Mouse (Mus musculus) heart, embryonic 15.5 days (tissue): ENCODE results near the gene Slc44a5. TPM values are rescaled to one million over a fixed set of nuclear protein-coding genes. Genes with fewer than 3 reads are reported as not detected.

ENCODE experiments used
- ATAC-seq: fragments of 200-750 bp; cut with Nextera tagmentation; replicated peaks from 2 replicates; pipeline ENCODE4 v1.8.0; 2017; ENCODE audit warnings: low read depth, moderate TSS enrichment; ENCODE audit not compliant: insufficient number of reproducible peaks, insufficient read depth, low FRiP score
- H3K27ac ChIP-seq: fragments of 300-500 bp; sonication (generic); 2 replicates; pipeline ENCODE4 v1.5.1; 2015; ENCODE audit warnings: mild to moderate bottlenecking, inconsistent platforms
- H3K27me3 ChIP-seq: fragments of 300-500 bp; sonication (generic); 2 replicates; pipeline ENCODE4 v1.6.1; 2015; ENCODE audit warnings: inconsistent platforms
- H3K36me3 ChIP-seq: fragments of 300-500 bp; sonication (generic); 2 replicates; pipeline ENCODE4 v1.6.1; 2015; ENCODE audit warnings: mild to moderate bottlenecking, inconsistent platforms
- H3K4me1 ChIP-seq: fragments of 300-500 bp; sonication (generic); replicated peaks from 2 replicates; pipeline ENCODE4 v1.6.1; 2015; ENCODE audit warnings: inconsistent platforms
- H3K4me2 ChIP-seq: fragments of 300-500 bp; sonication (generic); 2 replicates; pipeline ENCODE4 v1.6.1; 2015; ENCODE audit warnings: inconsistent platforms, mild to moderate bottlenecking, moderate library complexity
- H3K4me3 ChIP-seq: fragments of 300-500 bp; sonication (generic); 2 replicates; pipeline ENCODE4 v1.5.1; 2015; ENCODE audit warnings: mild to moderate bottlenecking, inconsistent platforms
- H3K9ac ChIP-seq: fragments of 300-500 bp; sonication (generic); 2 replicates; pipeline ENCODE4 v1.6.1; 2015; ENCODE audit warnings: mild to moderate bottlenecking, inconsistent platforms
- H3K9me3 ChIP-seq: fragments of 300-500 bp; sonication (generic); replicated peaks from 2 replicates; pipeline ENCODE4 v1.6.1; 2016; ENCODE audit warnings: inconsistent platforms
- WGBS: fragments of 180-500 bp; shearing (Covaris S2); methylation state at CpG from one replicate; pipeline ENCODE4 v1.1.7; 2015; ENCODE audit warnings: mixed read lengths; 5-methylcytosine and 5-hydroxymethylcytosine counted together
- polyA plus RNA-seq: library from polyadenylated mRNA; unstranded; fragments of >200 nt; fragmentation: Nextera tagmentation; extraction: Ambion mirVana; gene quantifications from 2 replicates; pipeline ENCODE4 v1.2.1, GENCODE M21; 2015

The Slc44a5 gene
- polyA plus RNA-seq, 1 experiment from 2014 or later: 0.52 TPM

- H3K27me3 ChIP-seq: peaks cover 10% of the 10 kb centered on the region; the same call in 1 of the 2 replicates
- no peak for ATAC-seq
- 60% methylated on average over 2 of the region's 2 CpGs for WGBS
- H3K36me3 ChIP-seq: no peaks in the 10 kb centered on the region
- no peaks in the 10 kb centered on the region for H3K4me1 ChIP-seq
- H3K27ac ChIP-seq: no peak overlapping the region
- no peak overlapping the region for H3K4me3 ChIP-seq
- H3K4me2 ChIP-seq: no peak overlapping the region
- H3K9me3 ChIP-seq: no peaks in the 10 kb centered on the region
- no peak overlapping the region for H3K9ac ChIP-seq
Observed at GRCm38 (mm10) chr3:154290351-154290750, 317.1 kb downstream of the Slc44a5 start.

- H3K4me1 ChIP-seq: no peaks in the 10 kb centered on the region
- WGBS: 56% methylated on average over 5 of the region's 5 CpGs
- H3K9me3 ChIP-seq: no peaks in the 10 kb centered on the region
- H3K36me3 ChIP-seq: no peaks in the 10 kb centered on the region
- peaks cover 10% of the 10 kb centered on the region; the same call in 1 of the 2 replicates for H3K27me3 ChIP-seq
- no peak for ATAC-seq
- no peak overlapping the region for H3K9ac ChIP-seq
- no peak overlapping the region for H3K4me3 ChIP-seq
- no peak overlapping the region for H3K4me2 ChIP-seq
- no peak overlapping the region for H3K27ac ChIP-seq
Observed at GRCm38 (mm10) chr3:154292126-154292525, 318.9 kb downstream of the Slc44a5 start.

DNA sequence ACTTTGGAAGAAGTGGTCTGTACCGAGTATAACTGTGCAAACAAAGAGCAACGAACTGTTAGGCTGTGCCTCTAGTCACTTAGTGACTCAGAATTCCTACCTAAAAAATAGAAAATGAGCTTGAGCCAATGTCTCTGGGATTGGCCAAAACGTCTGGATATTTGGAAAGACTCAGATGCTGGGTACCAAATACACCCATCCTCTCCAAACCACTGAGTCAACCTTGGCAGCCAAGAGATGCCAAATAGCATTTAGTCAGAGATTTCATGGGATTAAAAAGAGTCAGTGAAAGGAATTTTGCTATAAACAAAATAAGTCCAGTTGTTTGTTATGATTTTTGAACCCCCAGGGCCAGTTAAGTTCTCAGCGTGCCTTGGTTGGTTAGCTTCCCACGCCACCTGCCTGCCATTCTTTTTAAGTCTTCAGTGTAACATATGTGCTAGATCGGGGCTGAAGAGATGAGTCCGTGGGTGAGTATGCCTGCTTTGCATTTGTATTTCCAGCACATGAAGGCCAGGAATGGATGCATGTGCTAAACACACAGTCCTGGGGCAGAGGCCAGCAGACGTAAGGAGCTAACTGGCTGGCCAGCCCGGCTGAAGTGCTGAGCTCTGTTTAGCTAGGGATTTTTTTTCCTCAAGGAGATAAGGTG is 320.7 kb downstream of the Slc44a5 start:
- H3K27me3 ChIP-seq: peaks cover 10% of the 10 kb centered on the region; the same call in 1 of the 2 replicates
- no peak for ATAC-seq
- WGBS: 64% methylated on average over 9 of the region's 9 CpGs

GRCm38 (mm10) chr3:154294924-154295834 is 321.9 kb downstream of the Slc44a5 start:
- H3K27ac ChIP-seq: no peak overlapping the region
- WGBS: 85% methylated on average over 17 of the region's 17 CpGs
- ATAC-seq: no peak

More for the DNA sequence above, 320.7 kb downstream of the Slc44a5 start:
- Histone ChIP-seq H3K9ac (no peak overlapping the region), H3K27ac (no peak overlapping the region), H3K4me2 (no peak overlapping the region), H3K9me3 (no peaks in the 10 kb centered on the region), H3K4me1 (no peaks in the 10 kb centered on the region), H3K4me3 (no peak overlapping the region), H3K36me3 (no peaks in the 10 kb centered on the region)

DNA sequence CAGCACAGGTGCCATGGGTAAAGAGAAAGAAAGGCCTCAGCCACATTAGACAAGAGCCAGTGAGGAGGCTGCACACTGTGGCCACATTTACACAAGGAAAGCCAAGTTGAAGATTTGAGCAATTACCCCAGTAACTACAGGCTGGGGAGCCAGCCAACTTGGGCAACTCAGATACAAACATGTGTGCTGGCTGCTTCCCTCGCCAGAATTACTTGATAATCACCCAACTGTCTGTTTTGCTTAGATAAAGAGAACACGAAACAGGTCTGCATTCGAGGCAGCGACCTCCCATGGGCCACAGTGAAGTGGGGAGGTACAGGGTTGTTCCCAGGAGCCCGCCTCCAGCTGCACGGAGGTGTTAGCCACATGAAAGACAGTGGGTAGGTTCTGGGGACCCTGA is 324.3 kb downstream of the Slc44a5 start:
- H3K9ac ChIP-seq: no peak overlapping the region
- no peak; the same call in 1 of the 2 replicates for ATAC-seq
- no peaks in the 10 kb centered on the region for H3K36me3 ChIP-seq

More at GRCm38 (mm10) chr3:154294924-154295834, 321.9 kb downstream of the Slc44a5 start:
- Histone ChIP-seq H3K36me3 (no peaks in the 10 kb centered on the region), H3K27me3 (peaks cover 10% of the 10 kb centered on the region; the same call in 1 of the 2 replicates), H3K4me3 (no peak overlapping the region), H3K4me2 (no peak overlapping the region), H3K9ac (no peak overlapping the region), H3K4me1 (no peaks in the 10 kb centered on the region), H3K9me3 (no peaks in the 10 kb centered on the region)

GRCm38 (mm10) chr3:154298490-154298889 is 325.3 kb downstream of the Slc44a5 start:
- no peak overlapping the region for H3K27ac ChIP-seq
- no peaks in the 10 kb centered on the region for H3K4me1 ChIP-seq
- H3K4me3 ChIP-seq: no peak overlapping the region
- H3K27me3 ChIP-seq: no peaks in the 10 kb centered on the region
- no peaks in the 10 kb centered on the region for H3K9me3 ChIP-seq
- no peak overlapping the region for H3K9ac ChIP-seq
- H3K36me3 ChIP-seq: no peaks in the 10 kb centered on the region
- no peak for ATAC-seq
- H3K4me2 ChIP-seq: no peak overlapping the region

More for the DNA sequence above, 324.3 kb downstream of the Slc44a5 start:
- H3K4me1 ChIP-seq: no peaks in the 10 kb centered on the region
- no peak overlapping the region for H3K4me3 ChIP-seq
- H3K27ac ChIP-seq: no peak overlapping the region
- no peak overlapping the region for H3K4me2 ChIP-seq
- no peaks in the 10 kb centered on the region for H3K9me3 ChIP-seq
- 23% methylated on average over 6 of the region's 6 CpGs for WGBS
- H3K27me3 ChIP-seq: peaks cover 7% of the 10 kb centered on the region; the same call in 1 of the 2 replicates

DNA sequence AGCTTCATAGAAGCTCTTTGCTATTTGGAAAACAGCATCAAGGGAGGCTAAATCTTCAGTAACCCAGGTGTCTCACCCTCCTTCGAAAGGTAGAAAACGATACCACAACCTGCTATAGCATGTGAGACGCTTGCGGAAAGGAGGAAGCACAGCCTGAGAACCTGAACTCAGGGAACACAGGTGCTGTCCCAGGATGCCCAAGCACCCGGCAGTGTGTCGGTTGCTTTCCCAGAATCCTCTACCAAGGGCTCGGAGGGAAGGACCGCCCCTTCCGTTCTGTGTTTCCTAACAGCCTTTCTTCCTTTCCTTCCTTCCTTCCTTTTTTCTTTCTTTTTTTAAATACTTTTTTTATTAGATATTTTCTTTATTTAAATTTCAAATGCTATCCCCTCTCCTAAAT is 326.8 kb downstream of the Slc44a5 start:
- Histone ChIP-seq H3K27me3 (no peaks in the 10 kb centered on the region), H3K9me3 (no peaks in the 10 kb centered on the region), H3K27ac (no peak overlapping the region), H3K4me1 (no peaks in the 10 kb centered on the region), H3K4me3 (no peak overlapping the region), H3K9ac (no peak overlapping the region), H3K36me3 (no peaks in the 10 kb centered on the region), H3K4me2 (no peak overlapping the region)
- 89% methylated on average over 9 of the region's 9 CpGs for WGBS
- ATAC-seq: no peak

DNA sequence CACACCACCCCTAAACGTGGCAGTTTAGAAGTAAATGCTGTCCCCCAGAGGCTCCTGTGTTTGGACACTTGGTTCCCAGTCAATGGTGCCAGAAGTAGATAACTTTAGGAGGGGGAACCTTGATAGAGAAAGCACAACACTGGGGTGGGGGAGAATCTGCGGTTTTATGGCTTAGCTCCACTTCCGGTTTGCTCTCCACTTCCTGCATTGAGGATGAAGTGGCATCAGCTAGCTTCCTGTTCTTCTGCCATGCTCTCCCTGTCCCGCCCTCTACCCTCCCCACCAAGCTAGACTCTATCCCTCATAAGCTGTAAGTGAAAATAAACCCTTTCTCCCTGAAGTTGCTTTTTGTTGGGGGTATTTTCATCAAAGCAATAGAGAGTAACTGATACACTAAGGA is 327.9 kb downstream of the Slc44a5 start:
- 67% methylated on average over 4 of the region's 4 CpGs for WGBS
- ATAC-seq: no peak
- no peak overlapping the region for H3K27ac ChIP-seq

GRCm38 (mm10) chr3:154305163-154305884 is 332.1 kb downstream of the Slc44a5 start:
- WGBS: 60% methylated on average over 16 of the region's 16 CpGs
- Histone ChIP-seq H3K27me3 (no peaks in the 10 kb centered on the region), H3K27ac (no peak overlapping the region), H3K4me3 (no peak overlapping the region), H3K4me1 (no peaks in the 10 kb centered on the region), H3K9me3 (no peaks in the 10 kb centered on the region), H3K36me3 (no peaks in the 10 kb centered on the region), H3K9ac (no peak overlapping the region), H3K4me2 (no peak overlapping the region)
- no peak for ATAC-seq

More for the DNA sequence above, 327.9 kb downstream of the Slc44a5 start:
- Histone ChIP-seq H3K9ac (no peak overlapping the region), H3K9me3 (no peaks in the 10 kb centered on the region), H3K36me3 (no peaks in the 10 kb centered on the region), H3K4me3 (no peak overlapping the region), H3K4me2 (no peak overlapping the region), H3K27me3 (no peaks in the 10 kb centered on the region), H3K4me1 (no peaks in the 10 kb centered on the region)

- ATAC-seq: no peak
- Histone ChIP-seq H3K9ac (no peak overlapping the region), H3K4me1 (no peaks in the 10 kb centered on the region), H3K36me3 (no peaks in the 10 kb centered on the region), H3K4me2 (no peak overlapping the region), H3K27me3 (peaks cover 43% of the 10 kb centered on the region), H3K9me3 (no peaks in the 10 kb centered on the region), H3K27ac (no peak overlapping the region), H3K4me3 (no peak overlapping the region)
- 17% methylated on average over 5 of the region's 5 CpGs for whole genome bisulfite sequencing
Observed at GRCm38 (mm10) chr3:154317651-154318248, 344.5 kb downstream of the Slc44a5 start.
